Mouse (Mus musculus) MEL (cell line): Measurements from ENCODE around the gene Gab3. TPM values are rescaled to one million over a fixed set of nuclear protein-coding genes. Genes with fewer than 3 reads are reported as not detected.
"Not testable (repeated sequence)": the region's sequence is repeated elsewhere in the genome, so short reads cannot be mapped to it uniquely, and the experiment has no call there.

Experiments
- DNase-seq: peaks from one replicate; pipeline ENCODE4 v3.0.0; 2011; ENCODE audit warnings: low read depth, low spot score
- H3K27ac ChIP-seq: 2 replicates; pipeline ENCODE4 v1.5.1; 2012; ENCODE audit warnings: low read depth, mild to moderate bottlenecking, control low read depth, low read length, moderate library complexity; ENCODE audit not compliant: control insufficient read depth
- H3K27me3 ChIP-seq, 2 experiments: fragments of 150-350 bp in 1 of 2; sonication (generic) in 1 of 2; 2 replicates each; pipeline ENCODE4 v1.6.1; 2012; ENCODE audit warnings: low read length in 2 of 2, mild to moderate bottlenecking in 2 of 2, improper control_type of control experiment in 1 of 2, moderate library complexity in 1 of 2; ENCODE audit not compliant: insufficient read depth in 2 of 2, control insufficient read depth in 1 of 2
- H3K36me3 ChIP-seq, 2 experiments: 2 replicates each; pipeline ENCODE4 v1.6.1; 2012 to 2014; ENCODE audit warnings: low read length in 2 of 2, improper control_type of control experiment in 1 of 2, inconsistent platforms in 1 of 2, mild to moderate bottlenecking in 1 of 2; ENCODE audit not compliant: insufficient read depth in 2 of 2, control insufficient read depth in 1 of 2
- H3K4me1 ChIP-seq, 2 experiments: fragments of 150-350 bp in 1 of 2; sonication (generic) in 1 of 2; 2 replicates each; pipeline ENCODE4 v1.6.1; 2012; ENCODE audit warnings: low read length in 2 of 2, improper control_type of control experiment in 1 of 2, mild to moderate bottlenecking in 1 of 2; ENCODE audit not compliant: insufficient read depth in 2 of 2, control insufficient read depth in 1 of 2
- H3K4me3 ChIP-seq, 2 experiments: fragments of 150-350 bp in 1 of 2; sonication (generic) in 1 of 2; 2 replicates each; pipeline ENCODE4 v1.5.1; 2012; ENCODE audit warnings: low read depth in 2 of 2, low read length in 2 of 2, mild to moderate bottlenecking in 2 of 2, moderate library complexity in 2 of 2, control low read depth in 1 of 2, improper control_type of control experiment in 1 of 2; ENCODE audit not compliant: control insufficient read depth in 1 of 2, insufficient read depth in 1 of 2
- H3K79me2 ChIP-seq: 2 replicates; pipeline ENCODE4 v1.6.1; 2012; ENCODE audit warnings: mild to moderate bottlenecking, low read length, moderate library complexity; ENCODE audit not compliant: control insufficient read depth, poor library complexity, insufficient read depth
- H3K9ac ChIP-seq: 2 replicates; pipeline ENCODE4 v1.6.1; 2012; ENCODE audit warnings: low read depth, mild to moderate bottlenecking, control low read depth, low read length, moderate library complexity; ENCODE audit not compliant: control insufficient read depth, poor library complexity, severe bottlenecking
- H3K9me3 ChIP-seq: fragments of 150-350 bp; sonication (generic); replicated peaks from 2 replicates; pipeline ENCODE4 v1.6.1; 2012; ENCODE audit warnings: mild to moderate bottlenecking, low read length, improper control_type of control experiment, moderate library complexity; ENCODE audit not compliant: insufficient read depth
- CTCF ChIP-seq, 3 experiments: IDR thresholded peaks in 2 of 3; conservative IDR thresholded peaks in 1 of 3; 2 replicates each; pipeline ENCODE4 v1.5.1; 2011 to 2012; ENCODE audit warnings: low read length in 3 of 3, low read depth in 2 of 3, mild to moderate bottlenecking in 2 of 3, improper control_type of control experiment in 1 of 3, inconsistent platforms in 1 of 3, mixed read lengths in 1 of 3, moderate library complexity in 1 of 3; ENCODE audit not compliant: control insufficient read depth in 1 of 3, insufficient read depth in 1 of 3, poor library complexity in 1 of 3, severe bottlenecking in 1 of 3
- polyA plus RNA-seq, 2 experiments: library from polyadenylated mRNA; stranded (reverse) in 1 of 2; unstranded in 1 of 2; fragments of >175 nt in 1 of 2; fragments of >200 nt in 1 of 2; gene quantifications; 2 replicates each; pipeline versions ENCODE4 v1.2.1 to v1.2.4; 2012; ENCODE audit warnings: low replicate concordance in 2 of 2, low read depth in 1 of 2; ENCODE audit not compliant: insufficient read length in 2 of 2, insufficient read depth in 1 of 2, missing spikeins in 1 of 2
- total RNA-seq: library from RNA; depleted of rRNA; stranded (reverse); fragments of 300-350 nt; gene quantifications from 2 replicates; pipeline ENCODE4 v1.2.3, GENCODE M21; 2012; rRNA removed

The Gab3 gene
- total and polyA plus RNA-seq, 3 experiments: 0.23 to 0.70 TPM; not detected in 1

- H3K4me3 ChIP-seq, H3K27ac ChIP-seq: not testable (repeated sequence)
- peak; percentile 7 for DNase-seq
Measured at GRCm38 (mm10) chrX:74959161-74959560, 126.1 kb downstream of the Gab3 start.

More at GRCm38 (mm10) chrX:74959161-74959560, 126.1 kb downstream of the Gab3 start:
- H3K27me3 ChIP-seq, H3K9ac ChIP-seq, H3K79me2 ChIP-seq: not testable (repeated sequence)
- TF ChIP-seq CTCF (IDR thresholded peaks at IDR 0.05 in 2 of 3, conservative IDR thresholded peaks at IDR 0.05 in 1 of 3; ENCODE audit: control insufficient read depth in 1 of 3, insufficient read depth in 1 of 3, low read depth in 2 of 3, low read length in 3 of 3, poor library complexity in 1 of 3, severe bottlenecking in 1 of 3): peak in 2 of 3 experiments; percentile 14 to 38; a peak in 3 of 6 replicates
- TF ChIP-seq, all 39 proteins: peak for 1; not testable (repeated sequence) for 38
- not testable (repeated sequence) for H3K9me3 ChIP-seq, H3K4me1 ChIP-seq, H3K36me3 ChIP-seq

Other genes with a start within 250 kb of the Gab3 start
- not detected in 2 replicates for gene Gm5936, start 248.3 kb downstream of the Gab3 start, total RNA-seq
- gene Gm5936, start 248.3 kb downstream of the Gab3 start, polyA plus RNA-seq: not detected
- gene Dkc1, start 10.4 kb upstream of the Gab3 start, total RNA-seq: 192 and 223 TPM in 2 replicates
- 100 to 1,000 TPM; 252 to 394 TPM for gene Dkc1, start 10.4 kb upstream of the Gab3 start, polyA plus RNA-seq
- gene Mpp1, start 45.6 kb upstream of the Gab3 start, total RNA-seq: 14.3 and 14.7 TPM in 2 replicates
- gene Mpp1, start 45.6 kb upstream of the Gab3 start, polyA plus RNA-seq: 100 to 1,000 TPM in 1 of 2 experiments, 10 to 100 TPM in 1; 54.1 to 263 TPM
- not detected in 2 replicates for gene Smim9, start 78.3 kb upstream of the Gab3 start, total RNA-seq
- not detected for gene Smim9, start 78.3 kb upstream of the Gab3 start, polyA plus RNA-seq